Mouse (Mus musculus) frontal cortex, postnatal 36 days (tissue): ENCODE results near the gene Ccdc88c.

Experiments used
- DNase-seq, 2 experiments: peaks; one replicate each; pipeline ENCODE4 v3.0.0; 2022; ENCODE audit warnings: low spot score in 2 of 2

The Ccdc88c gene

GRCm38 (mm10) chr12:100928286-100928685 is 100.6 kb downstream of the Ccdc88c start:
- DNase-seq, result no peak

DNA sequence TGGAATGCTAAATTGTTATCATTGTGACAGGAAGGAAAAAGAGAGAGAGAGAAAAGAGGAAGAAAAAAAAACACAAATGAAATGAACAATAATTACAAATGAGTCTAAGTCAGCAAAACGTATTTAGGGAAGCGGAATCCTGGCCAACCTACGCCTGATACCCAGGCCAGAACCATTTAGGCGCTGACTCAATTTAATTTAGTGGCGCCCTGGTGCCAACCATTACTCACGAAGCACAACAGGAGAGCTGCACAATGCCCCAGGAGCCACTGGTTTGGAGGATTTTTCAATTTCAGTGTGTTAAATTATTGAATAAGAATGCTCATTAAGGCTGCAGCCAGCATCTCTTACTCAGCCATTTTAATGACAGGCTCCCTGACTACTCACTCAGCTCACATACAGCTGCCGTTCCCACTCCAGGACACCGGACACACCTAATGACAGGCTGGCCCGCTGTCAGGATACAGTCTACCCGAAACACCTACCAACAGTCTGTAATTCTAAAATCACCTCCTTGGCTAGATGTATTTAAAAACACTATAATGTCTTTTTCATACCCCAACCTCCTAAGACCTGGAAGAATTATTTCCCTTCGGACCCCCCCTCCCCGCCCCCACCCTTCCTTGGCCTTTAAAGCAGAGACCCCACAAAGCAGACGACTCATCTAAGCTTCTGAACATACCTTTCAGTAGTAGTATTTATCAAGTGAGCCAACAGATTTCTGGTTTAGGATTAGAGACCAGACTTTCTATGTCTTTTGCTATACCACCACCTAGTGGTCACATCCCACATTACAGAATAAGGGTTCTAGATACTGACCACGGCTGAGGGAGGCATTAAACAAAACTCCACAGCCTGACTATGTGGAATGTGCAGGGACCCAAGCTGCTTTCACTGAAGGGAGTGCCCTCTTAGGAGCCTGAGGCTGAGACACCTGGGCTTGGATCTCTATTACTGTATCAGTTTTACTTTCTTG is 102.9 kb downstream of the Ccdc88c start:
- peak; percentile 40 to 77 for DNase-seq

GRCm38 (mm10) chr12:100924646-100925339 is 104.1 kb downstream of the Ccdc88c start:
- no peak for DNase-seq

DNA sequence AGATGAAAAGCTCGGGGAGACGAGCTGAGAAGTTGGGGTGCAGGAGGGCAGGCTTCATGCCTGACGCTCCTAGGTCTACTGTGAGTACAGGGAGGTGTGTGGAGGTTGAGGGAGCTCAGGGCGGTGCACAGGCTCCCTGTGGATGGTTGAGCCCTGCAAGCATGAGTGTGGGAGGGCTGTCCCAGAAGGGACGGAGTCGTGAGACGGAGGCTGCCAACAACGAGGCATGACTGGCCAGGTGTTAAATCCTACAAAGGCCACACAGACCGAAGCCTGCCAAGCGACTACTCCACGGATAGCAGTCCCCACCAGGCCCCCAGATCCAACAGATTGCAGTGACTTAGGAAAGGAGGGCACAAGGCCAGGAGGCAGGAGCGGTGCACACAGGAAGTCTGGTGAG is 118.1 kb downstream of the Ccdc88c start:
- peak; percentile 48 to 61 for DNase-seq

DNA sequence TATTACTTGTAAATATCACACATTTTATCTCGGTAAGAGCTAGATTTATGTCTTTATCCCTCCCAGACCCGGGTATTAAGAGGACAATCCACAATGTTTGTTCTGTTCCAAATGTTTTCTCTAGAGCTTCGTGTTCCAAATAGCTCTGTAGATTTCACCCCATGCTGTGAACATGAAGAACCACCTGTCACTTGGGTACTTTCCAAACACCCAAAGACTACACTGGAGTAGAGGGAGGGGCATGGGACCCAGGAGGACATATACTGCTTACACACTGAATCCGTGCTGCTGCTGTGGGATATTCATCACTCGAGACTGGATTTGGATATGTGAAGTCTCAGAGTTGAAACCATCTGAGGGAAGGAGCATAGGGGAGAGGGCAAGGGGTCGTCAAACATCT is 119.1 kb downstream of the Ccdc88c start:
- no peak for DNase-seq

GRCm38 (mm10) chr12:100908298-100909034 is 120.4 kb downstream of the Ccdc88c start:
- no peak for DNase-seq

- DNase-seq, result peak in 1 of 2 experiments; percentile 18
Measured at GRCm38 (mm10) chr12:100907598-100908297, 121.1 kb downstream of the Ccdc88c start, which contains the start of gene Gpr68. Gene Gpr68 (minus strand): TSS chr12:100908198.

DNA sequence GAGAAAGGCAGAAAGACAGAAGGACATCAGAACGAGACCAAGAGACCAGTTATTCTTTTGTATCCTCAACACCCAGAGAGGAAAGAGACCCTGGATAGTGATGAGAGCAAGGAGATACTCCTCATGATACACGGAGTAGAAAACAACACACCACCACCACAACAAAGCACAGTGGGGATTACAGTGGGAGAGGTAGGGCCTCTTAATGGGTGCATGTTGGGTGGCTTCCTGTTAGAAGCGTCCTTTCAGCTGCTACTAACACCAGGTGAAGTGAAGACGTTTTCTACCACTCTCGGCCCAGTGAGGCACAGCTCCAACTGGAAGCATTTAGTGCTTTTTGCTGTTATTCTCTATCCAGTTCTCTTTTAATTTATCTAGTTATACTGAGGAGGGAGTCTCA is 122.0 kb downstream of the Ccdc88c start:
- DNase-seq, result no peak

DNA sequence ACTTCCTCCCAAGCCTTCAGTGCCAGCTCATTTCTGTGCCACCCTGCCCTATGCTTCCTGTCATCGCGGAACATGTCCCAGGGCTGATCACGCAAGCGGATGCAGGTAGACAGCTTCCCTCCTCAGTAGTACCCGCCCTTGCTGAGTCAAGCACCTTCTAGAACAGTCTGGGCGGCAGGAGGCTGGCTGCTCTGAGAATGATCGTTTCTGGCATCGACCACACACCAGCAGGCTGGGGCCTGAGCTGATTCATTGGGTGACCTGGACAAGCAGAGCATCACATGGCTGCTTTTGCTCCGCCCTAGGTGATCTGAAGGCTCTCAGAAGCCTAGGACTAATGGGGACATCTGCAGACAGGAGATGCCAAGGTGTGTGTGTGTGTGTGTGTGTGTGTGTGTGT is 125.1 kb downstream of the Ccdc88c start:
- DNase-seq, result no peak

GRCm38 (mm10) chr12:100901386-100901785 is 127.5 kb downstream of the Ccdc88c start:
- no peak for DNase-seq

- DNase-seq, result no peak
Measured at GRCm38 (mm10) chr12:100900901-100901300, 128.0 kb downstream of the Ccdc88c start.

DNA sequence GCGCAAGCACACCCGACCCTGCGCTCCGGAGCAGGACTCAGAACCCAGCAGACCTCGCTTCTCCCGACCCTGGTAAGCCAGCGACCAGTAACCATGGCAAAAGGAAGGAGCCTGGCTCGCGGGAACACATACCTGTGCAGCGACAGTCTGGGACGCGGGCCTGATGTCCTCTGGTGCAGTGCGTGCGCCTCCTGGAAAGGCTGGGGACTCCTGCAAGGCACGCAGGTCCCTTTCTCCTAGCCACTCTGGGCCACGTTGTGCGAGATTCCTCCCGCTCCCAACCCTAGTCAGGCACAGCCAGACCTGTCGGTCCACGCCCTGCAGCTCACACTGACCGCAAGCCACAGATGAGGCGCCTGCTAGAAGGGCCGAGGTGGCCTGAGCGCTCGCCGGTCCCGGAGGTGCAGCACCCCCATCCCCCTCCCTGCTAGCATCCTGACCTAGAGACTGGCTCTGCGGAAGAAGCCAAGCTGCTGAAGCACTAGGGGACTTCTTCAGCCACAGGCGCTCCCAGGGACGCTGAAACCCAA is 129.7 kb downstream of the Ccdc88c start:
- DNase-seq, result peak; percentile 52 to 53

GRCm38 (mm10) chr12:100897736-100898650 is 130.9 kb downstream of the Ccdc88c start:
- DNase-seq, result no peak

DNA sequence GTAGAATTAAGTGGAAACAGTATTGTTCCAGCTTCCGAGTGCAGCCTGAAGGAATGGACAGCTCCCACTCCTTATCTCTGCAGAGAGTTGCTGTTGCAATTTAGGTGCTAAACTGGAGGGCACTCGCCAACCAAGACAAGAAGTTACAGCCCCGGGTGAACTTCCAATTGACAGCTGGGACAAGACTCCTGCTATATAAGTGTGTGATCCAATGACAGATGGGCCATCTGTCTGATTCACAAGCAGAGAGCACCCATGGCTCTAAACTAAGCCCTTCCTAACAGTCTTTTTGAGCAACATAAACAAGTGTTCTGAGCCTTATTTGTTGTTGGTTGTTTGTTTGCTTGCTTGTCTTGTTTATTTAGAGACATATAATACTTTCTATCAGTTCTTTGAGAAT is 132.2 kb downstream of the Ccdc88c start:
- no peak for DNase-seq

DNA sequence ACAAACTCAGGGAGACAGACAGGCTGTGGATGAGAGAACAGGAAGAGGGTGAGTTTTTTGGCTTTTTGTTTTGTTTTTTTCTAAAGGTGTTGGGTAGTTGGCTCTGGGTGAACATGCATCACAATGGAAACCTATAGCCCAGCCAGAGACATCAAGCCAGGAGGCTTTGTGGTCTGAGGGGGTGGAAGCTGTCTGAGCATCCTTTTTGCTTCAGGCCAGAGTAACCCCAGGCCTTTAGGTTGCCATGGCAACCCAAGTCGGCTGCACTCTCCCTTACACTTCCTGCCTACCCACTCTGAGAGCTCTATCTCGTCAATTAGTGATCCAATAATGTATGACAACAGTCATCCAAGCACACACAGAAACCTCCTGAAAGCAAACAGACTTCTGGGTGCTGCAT is 133.4 kb downstream of the Ccdc88c start:
- no peak for DNase-seq

DNA sequence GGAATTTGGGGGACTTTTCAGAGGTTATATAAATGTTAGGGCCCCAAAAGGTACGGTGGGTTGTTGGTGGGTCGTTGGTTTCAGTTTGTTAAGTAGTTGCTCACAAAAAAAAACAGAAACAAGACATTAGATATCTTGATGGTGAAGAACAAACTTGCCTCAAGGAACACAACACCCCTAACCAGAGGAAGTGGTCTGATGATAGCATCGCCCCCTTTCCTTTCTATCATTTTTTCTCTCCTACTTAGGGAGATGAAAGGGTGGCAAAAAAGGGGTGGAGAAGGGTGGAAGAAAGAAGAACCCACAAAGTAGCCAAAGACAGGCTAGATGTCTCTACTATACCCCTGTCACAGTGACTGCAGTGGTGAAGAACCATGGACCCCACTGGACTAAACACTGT is 138.3 kb downstream of the Ccdc88c start:
- no peak for DNase-seq

- peak; percentile 66 to 73 for DNase-seq
Measured at GRCm38 (mm10) chr12:100887801-100888258, 141.0 kb downstream of the Ccdc88c start.

DNA sequence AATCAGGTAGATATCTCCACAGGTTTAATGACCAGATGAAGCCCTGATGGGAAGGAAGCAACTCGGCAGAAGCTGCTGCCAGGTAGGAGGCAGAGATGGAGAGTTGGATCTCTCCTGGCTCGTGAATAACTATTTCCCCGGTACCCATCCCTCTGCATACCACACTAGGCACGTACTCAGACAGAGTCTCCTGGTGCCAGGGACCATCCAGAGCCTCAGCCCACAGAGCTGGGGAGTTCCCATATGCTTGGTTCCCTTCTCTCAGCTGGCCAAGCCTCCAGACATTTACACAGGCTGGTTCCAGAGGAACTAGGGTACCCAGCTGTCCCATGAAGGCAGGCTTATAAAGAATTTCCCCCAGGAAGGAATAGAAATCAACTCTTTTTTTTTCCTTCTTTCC is 142.0 kb downstream of the Ccdc88c start:
- DNase-seq, result peak in 1 of 2 experiments; percentile 25

DNA sequence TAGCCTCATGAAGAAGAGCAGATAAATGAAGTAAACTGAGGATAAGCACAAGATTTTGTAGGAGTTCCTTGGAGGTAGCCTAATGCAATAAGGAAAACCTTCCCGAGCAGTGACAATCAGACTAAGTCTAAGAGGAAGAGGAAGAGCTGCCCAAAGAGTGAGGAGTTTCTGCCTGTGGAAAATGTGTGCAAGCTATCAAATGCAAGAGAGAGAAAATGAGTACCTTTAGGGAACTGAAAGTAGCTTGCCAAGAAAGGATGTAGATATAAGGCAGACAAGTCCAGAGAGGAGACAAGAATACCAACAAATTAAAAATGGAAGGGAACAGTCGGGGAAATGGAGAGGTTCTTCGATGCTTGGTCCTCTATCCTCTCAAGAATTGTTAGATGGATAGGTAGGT is 143.3 kb downstream of the Ccdc88c start:
- DNase-seq, result no peak

- no peak for DNase-seq
Measured at GRCm38 (mm10) chr12:100883168-100883567, 145.7 kb downstream of the Ccdc88c start.
